Mouse (Mus musculus): ENCODE results near the gene Megf8.

Megf8 gene

DNA sequence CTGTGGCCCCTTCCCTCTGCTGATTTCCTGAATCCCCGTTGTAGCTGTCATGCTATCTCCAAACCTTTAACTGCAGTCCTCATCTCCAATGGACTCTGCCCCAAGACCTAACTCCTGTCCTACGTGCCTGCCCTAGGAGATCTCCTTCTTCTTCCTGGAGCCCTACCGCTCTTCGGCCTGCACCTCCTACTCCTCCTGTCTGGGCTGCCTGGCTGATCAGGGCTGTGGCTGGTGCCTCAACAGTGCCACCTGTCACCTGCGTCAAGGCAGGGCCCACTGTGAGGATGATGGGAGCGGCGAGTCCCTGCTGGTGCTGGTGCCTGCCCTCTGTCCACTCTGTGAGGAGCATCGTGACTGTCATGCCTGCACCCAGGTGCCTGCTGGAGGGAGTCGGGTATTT lies 22.4 kb downstream of the Megf8 start:
- no peak for DNase-seq (ENCODE audit: low read depth)

- no peak for DNase-seq (ENCODE audit: low read depth)
These were observed 24.2 kb downstream of the Megf8 start for GRCm38 (mm10) chr7:25341000-25341784.

DNA sequence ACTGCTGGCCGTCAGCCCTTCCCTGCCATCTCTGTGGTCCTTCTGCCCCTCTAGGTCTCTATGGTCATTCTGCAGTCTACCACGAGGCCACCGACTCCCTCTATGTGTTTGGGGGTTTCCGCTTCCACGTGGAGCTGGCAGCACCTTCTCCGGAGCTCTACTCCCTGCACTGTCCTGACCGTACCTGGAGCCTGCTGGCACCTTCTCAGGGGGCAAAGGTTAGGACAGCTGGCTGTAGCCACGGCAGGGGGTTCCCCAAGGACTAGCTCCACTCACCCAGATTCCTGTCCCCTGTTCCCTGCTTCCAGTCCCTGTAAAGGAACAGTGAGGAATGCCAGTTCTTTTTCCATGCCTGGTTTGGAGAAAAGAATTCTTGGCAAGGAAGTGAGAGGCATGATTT lies 31.9 kb downstream of the Megf8 start:
- DNase-seq (ENCODE audit: low read depth) = no peak

DNA sequence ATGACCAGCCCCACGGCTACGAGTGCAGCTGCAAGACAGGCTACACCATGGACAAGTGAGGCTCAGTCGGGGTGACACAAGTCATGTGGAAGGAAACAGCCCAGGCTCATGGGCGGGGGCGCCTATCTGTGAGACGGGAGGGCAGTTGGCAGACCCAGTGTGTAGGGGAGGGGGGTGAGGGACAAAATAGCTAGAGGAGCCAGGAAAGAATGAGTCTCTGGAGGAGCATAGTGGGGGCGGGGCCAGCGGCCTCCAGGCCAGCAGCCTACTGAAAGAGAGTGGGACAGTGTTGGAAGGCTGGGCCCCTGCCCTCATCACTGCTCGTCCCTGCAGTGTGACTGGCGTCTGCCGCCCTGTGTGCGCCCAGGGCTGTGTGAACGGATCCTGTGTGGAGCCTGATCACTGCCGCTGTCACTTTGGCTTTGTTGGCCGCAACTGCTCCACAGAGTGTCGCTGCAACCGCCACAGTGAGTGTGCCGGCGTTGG lies 41.8 kb downstream of the Megf8 start:
- DNase-seq (ENCODE audit: low read depth) = no peak

GRCm38 (mm10) chr7:25363151-25363550 lies 46.2 kb downstream of the Megf8 start:
- no peak for DNase-seq (ENCODE audit: low read depth)

GRCm38 (mm10) chr7:25363632-25364031 lies 46.7 kb downstream of the Megf8 start:
- DNase-seq (ENCODE audit: low read depth) = no peak

GRCm38 (mm10) chr7:25365937-25366625 lies 49.1 kb downstream of the Megf8 start:
- no peak for DNase-seq (ENCODE audit: low read depth)

DNA sequence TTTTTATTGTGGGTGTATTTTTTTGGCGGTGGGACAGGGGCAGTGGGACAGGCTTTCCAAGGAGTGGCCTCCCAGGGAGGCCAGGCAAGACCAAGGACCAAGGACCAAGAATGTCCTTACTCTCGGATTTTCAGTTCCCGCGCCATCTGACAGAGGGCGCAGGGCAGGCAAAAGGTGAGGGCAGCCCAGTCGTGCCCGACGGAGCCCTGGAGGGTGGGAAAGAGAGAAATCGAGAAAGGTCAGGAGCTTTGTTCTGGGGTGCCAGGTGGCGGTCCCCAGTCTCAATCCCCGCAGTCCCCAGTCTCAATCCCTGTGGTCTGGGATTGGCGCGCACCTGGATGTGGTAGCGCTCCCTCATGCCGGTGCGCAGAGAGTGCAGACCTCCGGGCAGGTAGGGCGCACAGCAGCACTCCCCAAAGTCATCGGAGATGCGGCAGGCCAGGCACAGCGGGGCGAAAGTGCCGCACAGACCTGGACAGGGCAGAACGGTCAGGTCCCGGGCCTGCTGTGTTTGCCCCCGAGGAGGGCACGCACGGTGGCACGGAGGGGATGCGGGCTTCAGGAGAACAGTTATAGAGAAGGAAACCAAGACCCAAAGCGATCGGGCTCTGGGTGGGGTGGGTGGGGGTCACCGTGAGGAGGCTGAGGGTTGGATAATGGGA lies 50.8 kb downstream of the Megf8 start:
- DNase-seq (ENCODE audit: low read depth) = no peak

DNA sequence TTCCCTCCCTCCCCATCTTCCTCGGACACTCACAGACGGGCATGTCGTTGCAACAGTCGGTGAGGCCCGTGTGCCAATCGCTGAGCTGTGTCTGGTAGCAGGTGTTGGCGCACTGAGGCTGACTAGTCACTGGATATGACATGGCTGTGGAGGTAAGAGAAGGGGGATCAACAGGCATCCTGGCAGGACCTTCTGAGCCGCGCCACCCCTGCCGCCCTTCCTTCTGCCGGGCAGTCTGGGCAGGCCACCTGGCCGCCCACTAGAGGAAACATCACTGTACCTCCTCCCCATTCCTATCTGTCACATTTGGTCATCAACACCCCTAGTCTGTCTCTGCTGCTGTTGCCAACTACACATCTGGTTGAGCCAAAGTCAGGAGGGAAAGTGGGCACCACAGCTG lies 51.4 kb downstream of the Megf8 start:
- DNase-seq (ENCODE audit: low read depth) = no peak

- no peak for DNase-seq (ENCODE audit: low read depth)
These were observed 52.2 kb downstream of the Megf8 start, which contains the start of gene Cnfn for GRCm38 (mm10) chr7:25369058-25369749. Gene Cnfn (minus strand): TSS chr7:25369724.

- DNase-seq (ENCODE audit: low read depth) = no peak
These were observed 55.5 kb downstream of the Megf8 start for GRCm38 (mm10) chr7:25372441-25372840.

GRCm38 (mm10) chr7:25376556-25376955 lies 59.6 kb downstream of the Megf8 start:
- DNase-seq (ENCODE audit: low read depth) = no peak

DNA sequence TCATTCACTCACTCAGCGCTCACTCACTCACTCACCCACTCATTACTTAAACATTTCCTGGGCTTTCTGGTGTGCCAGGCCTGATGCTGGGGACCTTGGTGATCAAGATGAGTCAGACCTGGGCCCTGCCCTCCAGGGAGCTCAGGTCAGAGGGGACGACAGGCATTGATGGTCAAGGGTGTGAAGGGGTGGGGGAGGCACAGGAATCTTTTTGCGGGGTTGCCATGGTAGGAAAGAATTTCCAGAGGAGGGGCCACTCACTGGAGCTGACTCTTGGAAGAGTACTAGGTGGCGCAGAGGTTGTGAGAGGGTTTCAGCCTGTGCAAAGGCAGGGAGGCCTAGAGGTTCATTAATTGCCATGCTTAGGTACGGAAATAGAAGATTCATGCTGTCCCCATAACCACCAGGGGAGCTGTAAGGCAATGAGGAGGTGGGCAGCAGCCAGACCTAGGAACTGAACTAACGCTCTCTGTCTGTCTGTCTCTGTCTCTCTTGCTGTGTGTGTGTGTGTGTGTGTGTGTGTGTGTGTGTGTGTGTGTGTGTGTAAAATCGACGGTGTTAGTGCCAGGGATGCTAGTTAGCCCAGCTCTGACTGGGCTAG lies 60.2 kb downstream of the Megf8 start:
- no peak for DNase-seq (ENCODE audit: low read depth)

DNA sequence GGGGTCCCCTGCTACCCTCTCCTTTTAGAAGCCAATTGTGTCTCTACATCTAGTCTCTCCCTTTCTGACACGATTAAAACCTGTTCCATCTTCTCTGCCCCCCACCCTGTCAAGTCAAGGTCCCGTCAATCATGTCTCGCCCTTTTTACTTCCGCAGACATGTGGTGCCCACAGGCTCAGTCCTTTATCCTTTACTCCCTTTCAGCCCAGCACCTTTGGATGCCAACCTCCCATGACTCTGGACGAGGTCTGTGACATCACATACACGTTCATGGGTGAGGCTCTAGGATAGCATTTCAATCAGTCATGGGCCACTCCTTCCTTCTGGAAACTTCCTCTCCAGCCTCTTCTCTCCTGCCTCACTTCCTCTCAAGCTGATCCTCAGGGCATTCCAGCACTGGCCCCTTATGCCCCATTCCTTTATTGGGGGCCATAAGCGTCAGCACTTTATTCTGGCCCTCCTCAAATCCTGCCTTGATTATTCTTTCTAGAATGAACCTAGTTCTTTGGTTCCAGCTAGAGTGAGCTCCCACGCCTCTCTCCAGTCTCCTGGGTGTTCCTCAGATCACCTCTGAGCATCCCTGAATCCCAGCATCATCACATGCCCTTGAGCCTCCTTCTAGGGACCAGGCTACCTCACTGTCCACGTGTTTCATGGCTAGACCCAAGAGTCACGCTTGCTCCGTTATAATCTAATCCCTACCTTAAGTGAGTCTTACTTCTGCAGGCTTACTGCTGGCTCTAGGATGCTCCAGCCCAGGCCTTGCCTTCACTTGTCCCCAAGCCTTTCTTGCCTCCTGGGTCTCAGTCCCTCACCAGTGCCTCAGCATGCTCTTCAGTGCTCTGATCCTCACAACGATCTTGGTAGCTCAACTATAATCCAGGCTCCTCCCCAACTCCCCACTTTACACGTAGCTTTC lies 61.5 kb downstream of the Megf8 start:
- no peak for DNase-seq (ENCODE audit: low read depth)

- peak; percentile 54 for DNase-seq (ENCODE audit: low read depth)
These were observed 62.8 kb downstream of the Megf8 start for GRCm38 (mm10) chr7:25379551-25380351.

DNA sequence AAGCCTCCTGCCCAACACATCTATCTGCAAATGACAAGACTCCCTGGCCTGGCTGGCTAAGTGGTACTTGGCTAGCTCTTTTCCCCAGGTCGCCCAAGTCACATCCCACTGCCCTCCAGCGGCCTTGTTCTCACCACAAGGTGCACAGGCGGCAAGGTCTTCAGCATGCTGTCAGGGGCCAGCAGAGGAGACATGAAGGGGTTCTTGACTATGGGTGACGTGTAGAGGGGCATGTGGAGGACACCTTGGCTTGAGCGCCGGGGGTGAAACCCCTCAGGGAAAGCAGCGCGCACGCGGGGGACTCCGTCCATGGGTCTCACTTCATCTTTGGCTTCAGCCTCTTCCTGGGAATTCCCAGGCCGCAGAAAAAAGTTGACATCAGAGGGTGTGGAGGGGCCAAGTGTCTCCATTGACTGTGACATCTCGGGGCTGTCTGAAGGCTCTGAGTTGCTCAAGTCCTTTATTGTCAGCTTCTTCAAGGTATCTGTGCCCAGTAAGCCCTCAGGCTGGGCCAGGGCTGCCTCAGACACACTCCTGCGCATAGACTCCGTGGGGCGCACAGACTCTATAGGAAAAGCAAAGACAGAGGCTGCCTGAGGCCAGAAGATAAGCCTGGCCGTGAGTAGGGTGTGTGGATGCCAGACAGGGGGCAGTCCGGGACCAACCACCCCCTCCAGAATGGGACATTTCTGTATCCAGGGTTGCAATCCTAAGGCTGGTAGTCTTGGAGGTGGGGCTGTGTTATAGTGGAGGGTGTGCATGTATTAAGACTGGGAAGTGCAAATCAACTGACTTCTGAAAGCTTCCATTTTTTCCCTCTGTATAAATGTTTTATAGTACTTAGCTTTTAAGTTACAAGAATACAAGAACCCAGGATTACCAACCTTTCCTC lies 63.7 kb downstream of the Megf8 start:
- DNase-seq (ENCODE audit: low read depth) = no peak

- DNase-seq (ENCODE audit: low read depth) = no peak
These were observed 64.3 kb downstream of the Megf8 start for GRCm38 (mm10) chr7:25381284-25381680.

- no peak for DNase-seq (ENCODE audit: low read depth)
These were observed 65.6 kb downstream of the Megf8 start for GRCm38 (mm10) chr7:25382541-25382940.

- no peak for DNase-seq (ENCODE audit: low read depth)
These were observed 66.4 kb downstream of the Megf8 start for GRCm38 (mm10) chr7:25383385-25383784.
